Mouse (Mus musculus) neural tube, embryonic 15.5 days (tissue): ENCODE data around the gene Rora. TPM values are rescaled to one million over a fixed set of nuclear protein-coding genes. Genes with fewer than 3 reads are reported as not detected.

ENCODE experiments used
- ATAC-seq: fragments of 200-750 bp; cut with Nextera tagmentation; 2 replicates; pipeline ENCODE4 v1.8.0; 2017; ENCODE audit warnings: mild to moderate bottlenecking, moderate TSS enrichment, moderate library complexity; ENCODE audit not compliant: low FRiP score
- H3K27ac ChIP-seq: fragments of 300-500 bp; sonication (generic); replicated peaks from 2 replicates; pipeline ENCODE4 v1.5.1; 2015; ENCODE audit warnings: mild to moderate bottlenecking, inconsistent platforms
- H3K27me3 ChIP-seq: fragments of 300-500 bp; sonication (generic); replicated peaks from 2 replicates; pipeline ENCODE4 v1.6.1; 2015; ENCODE audit warnings: inconsistent platforms
- H3K36me3 ChIP-seq: fragments of 300-500 bp; sonication (generic); 2 replicates; pipeline ENCODE4 v1.6.1; 2015; ENCODE audit warnings: inconsistent platforms
- H3K4me1 ChIP-seq: fragments of 300-500 bp; sonication (generic); 2 replicates; pipeline ENCODE4 v1.6.1; 2015; ENCODE audit warnings: inconsistent platforms
- H3K4me2 ChIP-seq: fragments of 300-500 bp; sonication (generic); 2 replicates; pipeline ENCODE4 v1.6.1; 2015; ENCODE audit warnings: inconsistent platforms, mild to moderate bottlenecking, moderate library complexity
- H3K4me3 ChIP-seq: fragments of 300-500 bp; sonication (generic); replicated peaks from 2 replicates; pipeline ENCODE4 v1.5.1; 2015; ENCODE audit warnings: mild to moderate bottlenecking, inconsistent platforms
- H3K9ac ChIP-seq: fragments of 300-500 bp; sonication (generic); replicated peaks from 2 replicates; pipeline ENCODE4 v1.6.1; 2015; ENCODE audit warnings: mild to moderate bottlenecking, inconsistent platforms
- H3K9me3 ChIP-seq: fragments of 300-500 bp; sonication (generic); replicated peaks from 2 replicates; pipeline ENCODE4 v1.6.1; 2016; ENCODE audit warnings: inconsistent platforms
- WGBS: fragments of 180-500 bp; shearing (Covaris S2); methylation state at CpG from one replicate; pipeline ENCODE4 v1.1.7; 2015; ENCODE audit warnings: mixed read lengths; 5-methylcytosine and 5-hydroxymethylcytosine counted together
- polyA plus RNA-seq: library from polyadenylated mRNA; unstranded; fragments of >200 nt; fragmentation: Nextera tagmentation; extraction: Ambion mirVana; gene quantifications from 2 replicates; pipeline ENCODE4 v1.2.1, GENCODE M21; 2015

Gene Rora
- polyA plus RNA-seq, 1 experiment from 2014 or later, result 17.3 TPM

DNA sequence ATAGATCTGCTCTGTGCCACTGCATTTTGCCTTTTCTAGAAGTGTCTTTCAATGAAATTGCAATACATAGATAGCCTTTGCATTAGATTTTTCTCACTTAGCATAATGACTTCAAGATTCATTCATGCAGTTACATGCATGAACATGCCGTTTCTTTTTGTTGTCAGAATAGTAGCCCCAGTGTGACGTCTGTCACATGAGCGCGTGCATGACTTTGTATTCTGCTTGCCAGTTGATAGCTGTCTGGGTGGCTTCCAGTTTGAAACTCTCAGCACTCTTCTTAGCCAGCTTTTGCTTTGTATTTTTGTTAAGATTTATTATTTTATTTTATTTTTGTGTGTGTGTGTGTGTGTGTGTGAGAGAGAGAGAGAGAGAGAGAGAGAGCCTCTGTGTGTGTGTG is 280.7 kb downstream of the Rora start:
- H3K4me1 ChIP-seq, result peaks cover 22% of the 10 kb centered on the region
- no peaks in the 10 kb centered on the region for H3K36me3 ChIP-seq
- H3K27ac ChIP-seq, result no peak overlapping the region; the same call in 1 of the 2 replicates
- no peak for ATAC-seq
- no peak overlapping the region for H3K4me3 ChIP-seq
- WGBS, result 43% methylated on average over 4 of the region's 4 CpGs
- no peaks in the 10 kb centered on the region for H3K27me3 ChIP-seq
- H3K9me3 ChIP-seq, result no peaks in the 10 kb centered on the region
- no peak overlapping the region for H3K9ac ChIP-seq
- H3K4me2 ChIP-seq, result no peak overlapping the region

DNA sequence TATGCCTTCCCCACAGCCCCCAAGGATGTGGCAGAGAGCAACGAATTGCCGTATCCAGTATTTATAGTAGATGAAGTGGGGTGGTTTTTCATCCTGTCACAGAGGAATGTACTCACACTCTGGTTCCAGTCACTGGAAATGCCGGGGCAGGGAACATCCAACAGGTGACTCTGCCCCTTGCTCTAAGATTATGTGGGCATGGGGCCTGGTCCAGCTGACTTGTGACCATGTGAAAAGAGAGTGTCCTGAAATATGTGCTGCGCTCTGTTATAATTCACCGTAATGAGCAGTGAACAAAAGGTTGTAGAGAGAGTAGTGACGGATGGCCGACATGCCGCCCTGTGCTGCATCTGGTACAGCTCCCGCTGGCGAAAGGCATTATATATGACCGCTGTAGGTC is 282.0 kb downstream of the Rora start:
- WGBS, result 41% methylated on average over 11 of the region's 11 CpGs

DNA sequence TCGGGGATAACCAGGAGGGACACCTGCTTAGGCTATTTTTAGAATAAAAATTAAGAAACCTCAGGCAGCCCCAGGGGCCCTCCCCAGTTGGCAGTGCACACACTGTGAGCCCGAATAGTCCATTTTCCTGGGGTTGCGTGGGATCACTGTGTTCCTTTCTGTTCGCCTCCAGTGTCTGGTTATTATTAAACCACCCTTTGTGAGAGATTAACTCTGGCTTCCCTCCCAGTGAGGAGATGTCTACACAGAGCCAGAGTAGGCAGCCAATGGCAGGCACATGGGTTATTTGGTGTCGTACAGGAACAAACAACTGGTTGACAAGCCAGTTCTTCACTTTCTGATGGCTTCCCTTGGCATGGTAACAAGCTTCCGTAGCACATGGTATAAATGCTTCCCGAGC is 287.5 kb downstream of the Rora start:
- H3K4me2 ChIP-seq, result no peak overlapping the region
- H3K27me3 ChIP-seq, result no peaks in the 10 kb centered on the region
- no peaks in the 10 kb centered on the region for H3K9me3 ChIP-seq
- ATAC-seq, result no peak; the same call in 1 of the 2 replicates
- peaks cover 15% of the 10 kb centered on the region; the same call in 1 of the 2 replicates for H3K4me1 ChIP-seq
- H3K36me3 ChIP-seq, result no peaks in the 10 kb centered on the region
- no peak overlapping the region for H3K9ac ChIP-seq
- H3K4me3 ChIP-seq, result no peak overlapping the region
- no peak overlapping the region for H3K27ac ChIP-seq
- WGBS, result 55% methylated on average over 7 of the region's 7 CpGs

More for the DNA sequence above, 282.0 kb downstream of the Rora start:
- Histone ChIP-seq H3K4me3 (no peak overlapping the region), H3K27me3 (no peaks in the 10 kb centered on the region), H3K4me2 (no peak overlapping the region), H3K27ac (no peak overlapping the region), H3K4me1 (peaks cover 14% of the 10 kb centered on the region; the same call in 1 of the 2 replicates), H3K36me3 (no peaks in the 10 kb centered on the region), H3K9me3 (no peaks in the 10 kb centered on the region), H3K9ac (no peak overlapping the region)
- ATAC-seq, result no peak

DNA sequence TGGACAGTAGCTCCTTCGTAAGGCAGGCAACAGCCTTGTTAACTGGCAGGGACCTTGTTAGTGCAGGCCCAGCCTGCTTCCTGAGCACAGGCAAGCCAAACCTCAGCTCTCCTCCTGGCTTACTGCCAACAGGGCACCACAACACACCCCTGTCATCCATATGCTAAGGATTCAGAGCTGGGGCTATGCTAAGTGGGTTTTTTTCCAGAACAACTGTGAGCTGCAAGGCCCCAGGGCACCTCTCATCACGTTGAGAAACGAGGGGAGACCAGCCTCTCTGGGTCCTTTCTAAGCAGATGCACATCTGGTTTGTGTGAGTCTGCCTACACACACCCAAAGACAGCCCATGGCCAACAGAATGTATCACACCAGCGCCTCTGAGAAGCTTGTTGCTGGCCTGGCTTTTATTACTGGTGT is 289.0 kb downstream of the Rora start:
- Histone ChIP-seq H3K9ac (no peak overlapping the region), H3K36me3 (no peaks in the 10 kb centered on the region), H3K27ac (no peak overlapping the region), H3K27me3 (no peaks in the 10 kb centered on the region), H3K4me3 (no peak overlapping the region), H3K9me3 (no peaks in the 10 kb centered on the region), H3K4me2 (no peak overlapping the region), H3K4me1 (peaks cover 23% of the 10 kb centered on the region)
- ATAC-seq, result no peak
- 58% methylated on average over 4 of the region's 4 CpGs for WGBS

DNA sequence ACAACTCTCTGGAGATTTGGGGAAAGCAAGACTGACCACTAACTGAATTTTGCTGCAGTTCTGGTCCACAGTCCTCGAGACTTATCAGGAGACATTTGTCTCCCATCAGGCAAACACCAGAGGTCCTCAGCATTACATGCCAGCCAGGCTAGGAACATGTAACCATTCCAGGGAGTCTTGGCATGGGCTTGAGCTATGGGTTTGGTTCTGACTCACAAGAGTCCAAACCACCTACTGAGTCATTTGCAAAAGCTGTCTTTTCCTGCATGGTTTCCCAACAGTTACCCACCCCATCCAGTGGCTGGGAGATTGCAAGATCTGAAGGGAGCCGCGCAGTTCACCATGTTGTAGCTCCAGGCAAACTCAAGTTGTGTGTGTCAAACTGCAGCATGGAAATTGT is 290.4 kb downstream of the Rora start:
- H3K9ac ChIP-seq, result no peak overlapping the region
- H3K27ac ChIP-seq, result no peak overlapping the region
- no peak overlapping the region for H3K4me3 ChIP-seq
- 96% methylated on average over 3 of the region's 3 CpGs for WGBS
- no peak for ATAC-seq
- H3K36me3 ChIP-seq, result no peaks in the 10 kb centered on the region
- no peaks in the 10 kb centered on the region for H3K9me3 ChIP-seq
- H3K27me3 ChIP-seq, result no peaks in the 10 kb centered on the region
- H3K4me1 ChIP-seq, result peaks cover 31% of the 10 kb centered on the region
- H3K4me2 ChIP-seq, result no peak overlapping the region

DNA sequence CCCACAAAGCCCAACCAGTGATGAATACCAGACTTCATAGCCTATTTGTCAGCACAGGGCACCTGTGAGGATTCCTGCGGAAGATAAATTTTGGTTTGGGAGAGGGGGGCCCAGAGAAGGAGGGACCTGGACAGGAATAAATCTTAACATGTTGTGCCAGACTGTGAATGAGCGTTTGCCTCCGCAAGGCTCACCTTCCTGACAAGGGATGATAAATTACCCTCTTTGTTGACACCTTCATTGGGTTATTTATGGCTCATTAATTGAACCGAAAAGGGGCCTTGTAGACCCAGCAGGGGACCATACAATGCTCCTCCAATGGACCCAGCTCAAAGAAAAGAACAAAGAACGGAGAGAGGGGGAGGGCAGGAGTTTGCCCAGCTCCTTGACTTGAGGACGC is 294.1 kb downstream of the Rora start:
- Histone ChIP-seq H3K4me2 (no peak overlapping the region), H3K27ac (no peak overlapping the region), H3K4me1 (peaks cover 18% of the 10 kb centered on the region), H3K9me3 (no peaks in the 10 kb centered on the region), H3K27me3 (no peaks in the 10 kb centered on the region), H3K4me3 (no peak overlapping the region), H3K36me3 (no peaks in the 10 kb centered on the region), H3K9ac (no peak overlapping the region)
- WGBS, result 12% methylated on average over 6 of the region's 6 CpGs
- peak; percentile 65; the same call in 1 of the 2 replicates for ATAC-seq

DNA sequence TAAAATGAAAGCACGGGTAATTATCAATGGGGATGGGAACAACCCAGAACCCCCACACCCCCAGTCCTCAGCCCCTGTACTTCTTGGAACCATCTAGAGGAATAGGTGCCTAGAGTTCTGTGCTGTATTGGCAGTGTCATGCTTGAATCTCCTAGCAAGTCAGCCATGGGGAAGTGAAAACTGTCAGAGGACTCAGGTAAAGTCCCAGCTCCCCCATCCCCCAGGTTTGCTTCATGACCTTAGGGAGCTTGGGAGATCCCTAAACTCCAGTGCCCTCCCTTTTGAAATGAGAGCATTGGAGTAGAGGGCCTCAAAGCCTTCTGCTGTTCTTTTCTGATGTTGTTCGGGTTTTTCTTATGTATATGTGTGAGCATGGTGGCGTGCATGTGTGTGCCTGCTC is 294.6 kb downstream of the Rora start:
- 52% methylated on average over 3 of the region's 3 CpGs for WGBS
- no peak overlapping the region for H3K4me2 ChIP-seq
- H3K9ac ChIP-seq, result no peak overlapping the region
- H3K36me3 ChIP-seq, result no peaks in the 10 kb centered on the region
- H3K9me3 ChIP-seq, result no peaks in the 10 kb centered on the region
- peaks cover 16% of the 10 kb centered on the region for H3K4me1 ChIP-seq
- no peak overlapping the region for H3K4me3 ChIP-seq
- no peaks in the 10 kb centered on the region for H3K27me3 ChIP-seq
- no peak for ATAC-seq
- no peak overlapping the region for H3K27ac ChIP-seq

DNA sequence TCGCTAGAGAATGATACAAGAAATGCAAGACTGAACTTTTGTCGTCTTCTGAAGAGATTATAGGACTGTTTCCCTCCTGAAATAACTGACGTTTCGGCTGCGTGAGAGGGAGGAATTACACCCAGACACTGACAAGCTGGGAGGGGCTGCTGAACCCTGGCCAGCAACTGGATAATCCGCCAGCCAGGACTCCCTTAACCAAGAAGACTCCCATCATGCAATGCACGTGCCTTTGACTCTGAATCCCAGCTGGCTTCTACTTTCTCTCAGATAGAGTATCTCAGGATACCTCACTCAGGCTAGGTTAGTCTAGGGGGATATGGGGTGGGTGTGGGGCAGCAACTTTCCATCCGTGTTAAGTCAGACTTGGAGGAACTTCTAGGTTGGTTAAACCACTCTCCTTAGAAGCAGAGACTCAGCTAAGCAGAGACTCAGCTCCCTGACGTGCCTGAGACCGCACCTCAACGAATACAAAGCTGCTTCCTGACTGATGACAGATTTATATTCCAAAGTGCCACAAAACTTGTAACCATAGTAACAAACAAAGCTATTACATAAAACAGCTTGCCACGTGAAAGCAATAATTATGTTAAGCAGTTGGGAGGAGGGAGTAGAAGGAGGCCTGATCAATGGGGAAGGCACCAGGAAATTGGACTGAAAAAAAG is 302.8 kb downstream of the Rora start:
- no peak overlapping the region for H3K27ac ChIP-seq
- WGBS, result 33% methylated on average over 12 of the region's 12 CpGs
- H3K4me1 ChIP-seq, result peaks cover 7% of the 10 kb centered on the region
- no peak overlapping the region for H3K4me2 ChIP-seq
- no peak for ATAC-seq
- H3K27me3 ChIP-seq, result 0 out of 2 replicates have a peak, but pooled peaks cover 5% of the 10 kb centered on the region
- H3K36me3 ChIP-seq, result no peaks in the 10 kb centered on the region
- no peak overlapping the region for H3K9ac ChIP-seq
- no peak overlapping the region for H3K4me3 ChIP-seq
- no peaks in the 10 kb centered on the region for H3K9me3 ChIP-seq

DNA sequence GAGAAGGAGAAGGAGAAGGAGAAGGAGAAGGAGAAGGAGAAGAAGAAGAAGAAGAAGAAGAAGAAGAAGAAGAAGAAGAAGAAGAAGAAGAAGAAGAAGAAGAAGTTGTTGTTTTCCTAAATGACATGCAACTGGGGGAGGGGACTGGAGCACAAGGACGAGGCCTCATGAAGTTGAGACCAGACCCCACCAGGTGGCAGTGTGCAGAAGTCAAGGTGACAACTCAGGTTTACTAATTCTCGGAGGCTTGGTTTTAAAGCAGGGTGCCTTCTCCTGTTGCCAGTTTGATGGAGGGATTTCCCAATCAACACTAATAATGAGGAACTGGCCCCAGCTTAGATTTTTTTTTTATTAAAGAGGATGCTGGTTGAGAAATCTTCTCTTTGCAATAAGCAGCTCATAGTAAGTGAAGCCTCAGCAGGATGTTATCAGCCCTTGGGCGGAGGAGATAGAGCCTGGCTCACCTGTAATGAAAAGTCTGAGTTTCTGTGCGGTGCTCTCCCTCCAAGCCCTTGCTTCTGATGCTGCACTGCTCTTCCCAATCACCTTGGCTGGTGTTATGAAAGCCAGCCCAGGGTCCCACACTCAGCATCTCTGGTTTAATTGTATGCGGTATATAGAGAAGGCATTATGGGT is 303.5 kb downstream of the Rora start:
- 0 out of 2 replicates have a peak, but pooled peaks cover 5% of the 10 kb centered on the region for H3K27me3 ChIP-seq

DNA sequence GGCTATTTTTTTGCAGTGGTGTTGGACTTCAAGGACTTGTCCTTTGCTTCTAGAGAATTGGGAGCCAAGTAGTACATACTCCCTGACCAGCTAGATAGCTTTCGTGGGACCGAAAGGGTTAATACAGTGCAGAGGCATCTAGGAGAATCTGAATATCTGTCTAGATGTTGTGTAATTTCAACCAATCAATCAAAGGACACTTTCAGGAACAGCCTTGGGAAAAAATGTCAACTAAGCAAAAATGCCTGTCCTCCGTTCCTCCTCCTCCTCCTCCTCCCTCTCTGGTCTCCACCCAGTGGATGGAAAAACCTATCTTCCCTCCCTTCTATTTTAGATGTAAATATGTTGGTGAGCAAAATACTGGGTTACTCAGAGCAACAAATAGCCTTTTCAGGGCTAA is 304.2 kb downstream of the Rora start:
- Histone ChIP-seq H3K9me3 (no peaks in the 10 kb centered on the region), H3K27me3 (0 out of 2 replicates have a peak, but pooled peaks cover 5% of the 10 kb centered on the region), H3K36me3 (no peaks in the 10 kb centered on the region), H3K9ac (no peak overlapping the region), H3K4me2 (no peak overlapping the region), H3K27ac (no peak overlapping the region), H3K4me3 (no peak overlapping the region), H3K4me1 (peaks cover 7% of the 10 kb centered on the region)
- 91% methylated on average over 3 of the region's 3 CpGs for WGBS
- no peak for ATAC-seq

More for the DNA sequence above, 303.5 kb downstream of the Rora start:
- Histone ChIP-seq H3K4me3 (no peak overlapping the region), H3K9ac (no peak overlapping the region), H3K27ac (no peak overlapping the region), H3K4me1 (peaks cover 7% of the 10 kb centered on the region), H3K9me3 (no peaks in the 10 kb centered on the region), H3K4me2 (no peak overlapping the region), H3K36me3 (no peaks in the 10 kb centered on the region)
- no peak for ATAC-seq
- 53% methylated on average over 5 of the region's 5 CpGs for WGBS

DNA sequence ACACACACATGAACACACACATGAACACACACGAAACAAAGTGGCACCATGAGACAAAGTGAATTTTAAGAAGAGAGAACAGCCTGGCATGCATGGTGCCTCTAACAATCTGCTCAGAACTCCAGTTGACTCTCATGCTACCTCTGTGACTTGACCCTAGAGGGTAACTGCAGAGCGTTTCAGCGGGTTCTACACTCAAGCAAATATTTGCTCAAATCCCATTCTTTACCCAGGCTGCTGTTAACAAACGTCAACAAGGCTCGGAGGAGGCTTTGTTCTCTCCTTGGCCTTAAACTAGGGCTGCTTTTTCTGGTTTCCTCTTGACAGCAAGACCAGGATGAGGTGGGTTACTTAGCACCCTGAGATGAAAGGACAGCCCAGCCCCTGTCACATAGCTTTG is 305.3 kb downstream of the Rora start:
- no peak for ATAC-seq
- Histone ChIP-seq H3K9me3 (no peaks in the 10 kb centered on the region), H3K4me3 (no peak overlapping the region), H3K4me1 (peaks cover 7% of the 10 kb centered on the region), H3K36me3 (no peaks in the 10 kb centered on the region), H3K4me2 (no peak overlapping the region), H3K27ac (no peak overlapping the region), H3K27me3 (0 out of 2 replicates have a peak, but pooled peaks cover 1% of the 10 kb centered on the region), H3K9ac (no peak overlapping the region)
- WGBS, result 63% methylated on average over 5 of the region's 5 CpGs

DNA sequence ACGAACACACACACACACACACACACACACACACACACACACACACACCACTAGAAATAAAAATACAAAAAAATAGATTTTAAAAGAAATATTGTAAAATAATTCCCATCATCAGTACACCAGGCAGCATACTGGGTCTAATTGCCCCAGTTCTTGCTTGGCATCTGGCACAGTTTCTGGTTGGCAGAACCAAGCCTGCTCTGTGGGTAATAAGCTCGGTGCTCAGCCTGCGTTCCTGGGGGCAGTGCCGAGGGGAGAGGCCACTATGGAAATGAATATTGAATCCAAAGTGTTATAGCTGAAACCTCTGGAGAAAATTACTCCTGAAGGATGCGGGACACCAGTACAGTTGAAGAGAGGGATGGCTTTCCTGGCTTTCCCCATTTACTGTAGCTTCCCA is 310.3 kb downstream of the Rora start:
- no peak overlapping the region for H3K4me3 ChIP-seq
- no peaks in the 10 kb centered on the region for H3K27me3 ChIP-seq
- no peak overlapping the region for H3K9ac ChIP-seq
- H3K36me3 ChIP-seq, result no peaks in the 10 kb centered on the region
- H3K4me2 ChIP-seq, result no peak overlapping the region
- ATAC-seq, result no peak
- H3K4me1 ChIP-seq, result peaks cover 11% of the 10 kb centered on the region; the same call in 1 of the 2 replicates
- no peak overlapping the region for H3K27ac ChIP-seq
- WGBS, result 74% methylated on average over 5 of the region's 5 CpGs
- H3K9me3 ChIP-seq, result no peaks in the 10 kb centered on the region
